Mouse (Mus musculus) hindbrain, embryonic 12.5 days (tissue): ENCODE results near the gene Atp11c. TPM values are rescaled to one million over a fixed set of nuclear protein-coding genes. Genes with fewer than 3 reads are reported as not detected.

Experiments used
- ATAC-seq: fragments of 200-750 bp; cut with Nextera tagmentation; 2 replicates; pipeline ENCODE4 v1.8.0; 2017; ENCODE audit warnings: moderate TSS enrichment; ENCODE audit not compliant: low FRiP score
- H3K27ac ChIP-seq: fragments of 300-500 bp; sonication (generic); 2 replicates; pipeline ENCODE4 v1.5.1; 2016; ENCODE audit warnings: mild to moderate bottlenecking
- H3K27me3 ChIP-seq: fragments of 300-500 bp; sonication (generic); 2 replicates; pipeline ENCODE4 v1.6.1; 2016; ENCODE audit warnings: mild to moderate bottlenecking
- H3K36me3 ChIP-seq: fragments of 300-500 bp; sonication (generic); 2 replicates; pipeline ENCODE4 v1.6.1; 2016; ENCODE audit warnings: mild to moderate bottlenecking
- H3K4me1 ChIP-seq: fragments of 300-500 bp; sonication (generic); 2 replicates; pipeline ENCODE4 v1.6.1; 2016
- H3K4me2 ChIP-seq: fragments of 300-500 bp; sonication (generic); replicated peaks from 2 replicates; pipeline ENCODE4 v1.6.1; 2016; ENCODE audit warnings: mild to moderate bottlenecking
- H3K4me3 ChIP-seq: fragments of 300-500 bp; sonication (generic); 2 replicates; pipeline ENCODE4 v1.5.1; 2016; ENCODE audit warnings: mild to moderate bottlenecking
- H3K9ac ChIP-seq: fragments of 300-500 bp; sonication (generic); 2 replicates; pipeline ENCODE4 v1.6.1; 2016; ENCODE audit warnings: mild to moderate bottlenecking, moderate library complexity
- H3K9me3 ChIP-seq: fragments of 300-500 bp; sonication (generic); replicated peaks from 2 replicates; pipeline ENCODE4 v1.6.1; 2016; ENCODE audit warnings: mild to moderate bottlenecking
- WGBS: fragments of 180-500 bp; shearing (Covaris S2); methylation state at CpG from one replicate; pipeline ENCODE4 v1.1.7; 2016; 5-methylcytosine and 5-hydroxymethylcytosine counted together
- polyA plus RNA-seq: library from polyadenylated mRNA; unstranded; fragments of >200 nt; fragmentation: Nextera tagmentation; extraction: Ambion mirVana; gene quantifications from 2 replicates; pipeline ENCODE4 v1.2.1, GENCODE M21; 2016

Gene Atp11c
- polyA plus RNA-seq = 16.7 and 18.4 TPM in 2 replicates

GRCm38 (mm10) chrX:60592598-60592997 is at the start of gene Atp11c:
TSS of gene Atp11c (minus strand) at chrX:60592698.
- no peak for ATAC-seq
- Histone ChIP-seq H3K27ac (no peak within 1 kb of the TSS), H3K4me1 (no peaks in the 10 kb centered on the region), H3K36me3 (no peaks in the 10 kb centered on the region), H3K9ac (no peak within 1 kb of the TSS), H3K4me2 (no peak within 1 kb of the TSS), H3K9me3 (no peaks in the 10 kb centered on the region), H3K4me3 (no peak within 1 kb of the TSS), H3K27me3 (no peaks in the 10 kb centered on the region)
- WGBS = 75% methylated on average over 2 of the region's 2 CpGs

- no peak overlapping the region for H3K4me3 ChIP-seq
- H3K9me3 ChIP-seq = no peaks in the 10 kb centered on the region
- no peaks in the 10 kb centered on the region for H3K27me3 ChIP-seq
- H3K9ac ChIP-seq = no peak overlapping the region
- H3K27ac ChIP-seq = no peak overlapping the region
- no peak overlapping the region for H3K4me2 ChIP-seq
- ATAC-seq = no peak
- H3K4me1 ChIP-seq = no peaks in the 10 kb centered on the region
- WGBS = 30% methylated on average over 3 of the region's 3 CpGs
- no peaks in the 10 kb centered on the region for H3K36me3 ChIP-seq
Observed at GRCm38 (mm10) chrX:60609202-60609601, 16.7 kb upstream of the Atp11c start.

- no peak overlapping the region for H3K27ac ChIP-seq
- ATAC-seq = peak; percentile 63; the same call in 1 of the 2 replicates
- no peak overlapping the region for H3K9ac ChIP-seq
- H3K4me3 ChIP-seq = no peak overlapping the region
- no peaks in the 10 kb centered on the region for H3K27me3 ChIP-seq
- H3K4me1 ChIP-seq = no peaks in the 10 kb centered on the region
- H3K9me3 ChIP-seq = no peaks in the 10 kb centered on the region
- no peaks in the 10 kb centered on the region for H3K36me3 ChIP-seq
- 29% methylated on average over 1 of the region's 1 CpGs for WGBS
- no peak overlapping the region for H3K4me2 ChIP-seq
Observed at GRCm38 (mm10) chrX:60570539-60570938, 22.0 kb downstream of the Atp11c start.

GRCm38 (mm10) chrX:60569047-60569446 is 23.5 kb downstream of the Atp11c start:
- Histone ChIP-seq H3K27ac (no peak overlapping the region), H3K4me1 (no peaks in the 10 kb centered on the region), H3K9me3 (no peaks in the 10 kb centered on the region), H3K4me2 (no peak overlapping the region), H3K27me3 (no peaks in the 10 kb centered on the region), H3K9ac (no peak overlapping the region), H3K36me3 (no peaks in the 10 kb centered on the region), H3K4me3 (no peak overlapping the region)
- ATAC-seq = no peak

GRCm38 (mm10) chrX:60555242-60555641 is 37.3 kb downstream of the Atp11c start:
- no peak overlapping the region for H3K4me3 ChIP-seq
- H3K36me3 ChIP-seq = no peaks in the 10 kb centered on the region
- 32% methylated on average over 4 of the region's 4 CpGs for WGBS
- H3K9ac ChIP-seq = no peak overlapping the region
- H3K27me3 ChIP-seq = no peaks in the 10 kb centered on the region
- H3K4me1 ChIP-seq = no peaks in the 10 kb centered on the region
- H3K27ac ChIP-seq = no peak overlapping the region
- H3K4me2 ChIP-seq = no peak overlapping the region
- H3K9me3 ChIP-seq = no peaks in the 10 kb centered on the region
- no peak for ATAC-seq

GRCm38 (mm10) chrX:60547444-60548304 is 44.8 kb downstream of the Atp11c start:
- 27% methylated on average over 36 of the region's 113 CpGs for WGBS

GRCm38 (mm10) chrX:60547098-60547443 is 45.4 kb downstream of the Atp11c start:
- WGBS = 18% methylated on average over 16 of the region's 16 CpGs
- Histone ChIP-seq H3K36me3 (no peaks in the 10 kb centered on the region), H3K9ac (peak overlapping the region; percentile 72), H3K27ac (peak overlapping the region; percentile 86), H3K9me3 (no peaks in the 10 kb centered on the region), H3K27me3 (no peaks in the 10 kb centered on the region), H3K4me1 (no peaks in the 10 kb centered on the region), H3K4me2 (peak overlapping the region; percentile 53), H3K4me3 (peak overlapping the region; percentile 55)
- ATAC-seq = peak; percentile 20

More at GRCm38 (mm10) chrX:60547444-60548304, 44.8 kb downstream of the Atp11c start:
- Histone ChIP-seq H3K4me2 (peak overlapping the region; percentile 53), H3K4me3 (peak overlapping the region; percentile 55), H3K36me3 (no peaks in the 10 kb centered on the region), H3K9me3 (no peaks in the 10 kb centered on the region), H3K9ac (peak overlapping the region; percentile 72), H3K27ac (peak overlapping the region; percentile 86), H3K27me3 (no peaks in the 10 kb centered on the region), H3K4me1 (no peaks in the 10 kb centered on the region)
- peak; percentile 87 for ATAC-seq

GRCm38 (mm10) chrX:60545906-60546305 is 46.6 kb downstream of the Atp11c start:
- Histone ChIP-seq H3K4me3 (no peak overlapping the region), H3K4me2 (no peak overlapping the region), H3K27ac (no peak overlapping the region), H3K4me1 (no peaks in the 10 kb centered on the region), H3K9ac (no peak overlapping the region), H3K36me3 (no peaks in the 10 kb centered on the region), H3K27me3 (no peaks in the 10 kb centered on the region), H3K9me3 (no peaks in the 10 kb centered on the region)
- no peak for ATAC-seq
- WGBS = 33% methylated on average over 3 of the region's 3 CpGs

- Histone ChIP-seq H3K36me3 (no peaks in the 10 kb centered on the region), H3K27ac (no peak overlapping the region), H3K9ac (no peak overlapping the region), H3K4me1 (no peaks in the 10 kb centered on the region), H3K4me2 (no peak overlapping the region), H3K27me3 (no peaks in the 10 kb centered on the region), H3K4me3 (no peak overlapping the region), H3K9me3 (no peaks in the 10 kb centered on the region)
- 20% methylated on average over 1 of the region's 1 CpGs for WGBS
- ATAC-seq = no peak
Observed at GRCm38 (mm10) chrX:60545444-60545843, 47.1 kb downstream of the Atp11c start.

- no peak overlapping the region for H3K27ac ChIP-seq
- no peak overlapping the region for H3K4me2 ChIP-seq
- no peak overlapping the region for H3K4me3 ChIP-seq
- 45% methylated on average over 4 of the region's 4 CpGs for WGBS
- no peaks in the 10 kb centered on the region for H3K9me3 ChIP-seq
- H3K36me3 ChIP-seq = no peaks in the 10 kb centered on the region
- no peaks in the 10 kb centered on the region for H3K4me1 ChIP-seq
- H3K9ac ChIP-seq = no peak overlapping the region
- H3K27me3 ChIP-seq = no peaks in the 10 kb centered on the region
- ATAC-seq = peak; percentile 54
Observed at GRCm38 (mm10) chrX:60544098-60544497, 48.4 kb downstream of the Atp11c start.

GRCm38 (mm10) chrX:60542901-60543300 is 49.6 kb downstream of the Atp11c start:
- Histone ChIP-seq H3K36me3 (no peaks in the 10 kb centered on the region), H3K9me3 (no peaks in the 10 kb centered on the region), H3K4me1 (no peaks in the 10 kb centered on the region), H3K4me3 (no peak overlapping the region), H3K4me2 (no peak overlapping the region), H3K27ac (no peak overlapping the region), H3K27me3 (no peaks in the 10 kb centered on the region), H3K9ac (no peak overlapping the region)
- ATAC-seq = no peak
- WGBS = 50% methylated on average over 1 of the region's 1 CpGs

- Histone ChIP-seq H3K27ac (no peak within 1 kb of the TSS), H3K27me3 (no peaks in the 10 kb centered on the region), H3K4me3 (no peak within 1 kb of the TSS), H3K9ac (no peak within 1 kb of the TSS), H3K4me1 (no peaks in the 10 kb centered on the region), H3K36me3 (no peaks in the 10 kb centered on the region), H3K4me2 (no peak within 1 kb of the TSS), H3K9me3 (no peaks in the 10 kb centered on the region)
- ATAC-seq = no peak
Observed at GRCm38 (mm10) chrX:60539149-60539548, 53.3 kb downstream of the Atp11c start, which contains the start of gene Gm7073. TSS of gene Gm7073 (minus strand) at chrX:60539249.

GRCm38 (mm10) chrX:60503995-60504394 is 88.5 kb downstream of the Atp11c start:
- ATAC-seq = peak; percentile 78; the same call in 1 of the 2 replicates
- Histone ChIP-seq H3K27ac (no peak overlapping the region), H3K4me1 (no peaks in the 10 kb centered on the region), H3K36me3 (no peaks in the 10 kb centered on the region), H3K9me3 (no peaks in the 10 kb centered on the region), H3K27me3 (no peaks in the 10 kb centered on the region), H3K9ac (no peak overlapping the region), H3K4me2 (no peak overlapping the region), H3K4me3 (no peak overlapping the region)
